Mouse (Mus musculus) activated CD4-positive, CD25-positive, alpha-beta regulatory T cell, adult 9 weeks (primary cell): ENCODE measurements around the gene Ms4a1. TPM values are rescaled to one million over a fixed set of nuclear protein-coding genes. Genes with fewer than 3 reads are reported as not detected.

Experiments used
- polyA plus RNA-seq: library from polyadenylated mRNA; unstranded; fragments of 100-300 nt; shearing (Covaris generic); gene quantifications from one replicate; pipeline ENCODE4 v1.2.1, GENCODE M21; 2017

The Ms4a1 gene
- polyA plus RNA-seq: 1.9 TPM

DNA sequence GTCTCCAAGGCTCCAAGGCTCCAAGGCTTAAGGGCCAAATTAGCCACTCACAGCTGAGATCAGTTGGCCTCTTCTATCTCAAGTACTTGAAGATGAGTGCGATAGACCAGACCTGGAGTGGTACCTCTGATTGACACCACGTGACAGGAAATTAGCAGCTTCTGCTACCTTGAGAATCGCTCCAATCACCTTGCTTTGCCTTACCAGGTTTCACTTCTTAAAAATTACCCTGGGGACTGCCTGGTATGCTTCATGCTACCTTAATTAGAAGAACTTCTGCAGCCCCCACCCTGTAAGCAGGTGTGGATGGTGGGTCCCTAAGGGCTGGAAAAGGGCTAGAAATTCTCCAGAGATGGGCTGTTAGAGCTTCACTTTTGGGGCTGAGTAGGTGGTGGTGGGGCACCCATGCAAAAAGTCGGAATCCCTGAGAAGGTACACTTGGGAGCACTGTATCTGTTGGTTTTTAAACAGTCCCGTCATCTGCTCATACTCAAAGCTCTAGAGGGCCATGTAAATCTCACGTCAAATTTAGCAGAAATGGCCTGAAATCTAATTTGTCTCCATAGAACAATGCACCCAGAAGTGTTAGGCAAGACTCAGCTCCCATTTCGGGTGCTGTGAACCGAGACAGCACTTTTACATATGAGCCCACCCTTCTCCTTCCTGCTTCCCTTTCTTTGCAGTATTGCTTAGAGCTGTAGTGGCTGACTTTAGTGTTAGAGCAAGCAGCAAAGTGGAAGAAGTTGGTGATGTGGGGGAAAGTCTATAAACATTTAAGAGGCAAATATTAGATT lies at the start of gene Ms4a1:
Ms4a1 (minus strand) TSS at position 190 of the 794 bp plus-strand sequence.

DNA sequence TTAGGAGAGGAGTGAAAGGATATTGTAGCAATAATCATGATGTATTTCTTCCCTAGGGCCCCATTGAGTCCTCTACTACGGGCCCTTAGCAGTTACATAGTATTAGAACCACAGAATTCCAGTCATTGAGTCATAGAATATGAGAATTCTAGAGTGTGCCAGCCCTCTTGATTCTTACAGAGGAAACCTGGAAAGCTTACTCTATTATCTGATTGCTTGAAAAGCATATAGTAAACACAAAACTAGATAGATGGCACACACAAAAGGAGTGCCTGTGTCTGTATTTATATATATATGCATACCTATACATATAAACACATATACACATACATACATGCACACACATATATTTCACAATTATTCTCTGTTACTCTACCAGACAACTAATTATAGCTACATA lies 48.3 kb upstream of the Ms4a1 start, which contains the start of gene Ms4a14:
Ms4a14 (minus strand) TSS at position 101 of the 400 bp plus-strand sequence.

DNA sequence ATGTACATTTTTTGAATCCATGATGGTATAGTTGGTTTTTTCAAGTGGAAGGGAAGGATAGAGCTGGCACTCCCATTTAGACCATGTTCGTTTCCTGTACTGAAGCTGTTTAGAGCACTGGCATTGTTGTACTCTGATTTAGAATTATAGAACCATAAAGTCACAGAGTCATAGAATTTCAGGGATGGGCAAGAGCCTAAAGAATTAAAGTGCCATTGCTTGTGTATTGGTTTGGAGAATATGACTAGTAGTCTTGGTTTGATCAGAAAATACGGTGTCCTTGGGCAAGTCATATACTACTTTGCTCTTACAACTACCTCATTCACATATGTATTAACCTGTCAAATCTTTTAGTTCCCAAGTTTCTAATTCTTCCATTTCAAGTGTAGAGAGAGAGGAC lies 17.7 kb upstream of the Ms4a1 start, which contains the start of gene Ms4a5:
Ms4a5 (minus strand) TSS at position 101 of the 400 bp plus-strand sequence.

DNA sequence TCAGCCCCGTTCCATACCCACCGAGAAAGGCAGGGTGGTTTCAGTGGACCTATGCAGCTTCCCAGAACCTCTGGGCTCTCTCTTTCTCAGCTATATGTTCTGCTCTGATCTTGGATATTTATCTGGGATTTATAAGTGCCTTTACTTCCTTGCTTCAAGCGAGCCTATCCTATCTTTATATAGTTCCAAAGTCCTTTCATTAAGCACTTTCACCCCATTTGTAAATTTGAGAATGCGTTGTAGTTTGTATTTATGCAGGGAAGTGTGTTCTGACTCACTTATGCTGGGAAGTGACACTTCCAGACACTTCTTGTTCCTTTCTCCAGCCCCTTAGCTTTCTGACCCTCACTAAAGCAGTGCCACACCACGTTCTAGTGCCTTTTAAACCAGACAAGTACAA lies 33.7 kb downstream of the Ms4a1 start, which contains the start of gene Ms4a12:
Ms4a12 (minus strand) TSS at position 101 of the 400 bp plus-strand sequence.

Other genes starting within 250 kb of the Ms4a1 start
- not detected for gene Ms4a18, start 248.2 kb downstream of the Ms4a1 start, polyA plus RNA-seq
- not detected for gene Ms4a8a, start 185.1 kb downstream of the Ms4a1 start, polyA plus RNA-seq
- gene 1700017D01Rik, start 135.4 kb downstream of the Ms4a1 start, polyA plus RNA-seq: not detected
- gene 1700025F22Rik, start 100.9 kb downstream of the Ms4a1 start, polyA plus RNA-seq: not detected
- not detected for gene Ms4a13, start 69.5 kb downstream of the Ms4a1 start, polyA plus RNA-seq
- not detected for gene Ms4a12, start 33.8 kb downstream of the Ms4a1 start, polyA plus RNA-seq
- not detected for gene Ms4a5, start 17.6 kb upstream of the Ms4a1 start, polyA plus RNA-seq
- not detected for gene Ms4a14, start 48.2 kb upstream of the Ms4a1 start, polyA plus RNA-seq
- 0.83 TPM for gene Ms4a7, start 69.9 kb upstream of the Ms4a1 start, polyA plus RNA-seq
- 1.5 TPM for gene Ms4a4a, start 109.3 kb upstream of the Ms4a1 start, polyA plus RNA-seq
- gene Ms4a4c, start 138.5 kb upstream of the Ms4a1 start, polyA plus RNA-seq: 118 TPM
- gene Ms4a4b, start 177.3 kb upstream of the Ms4a1 start, polyA plus RNA-seq: 3,895 TPM
- 19.0 TPM for gene Ms4a6c, start 203.1 kb upstream of the Ms4a1 start, polyA plus RNA-seq
- 287 TPM for gene Gm8369, start 219.7 kb upstream of the Ms4a1 start, polyA plus RNA-seq